Mouse (Mus musculus) spleen, postnatal 14 days (tissue): ENCODE results near the gene Fam3c.

Source experiments
- DNase-seq, 2 experiments: peaks; one replicate each; pipeline ENCODE4 v3.0.0; 2021 to 2022; ENCODE audit warnings: low spot score in 2 of 2

Gene Fam3c

GRCm38 (mm10) chr6:22354031-22354430 lies 2.0 kb downstream of the Fam3c start:
- no peak for DNase-seq

GRCm38 (mm10) chr6:22351551-22351950 lies 4.5 kb downstream of the Fam3c start:
- no peak for DNase-seq

- DNase-seq = no peak
These were observed 5.8 kb downstream of the Fam3c start for GRCm38 (mm10) chr6:22350239-22350571.

GRCm38 (mm10) chr6:22349531-22350238 lies 6.4 kb downstream of the Fam3c start:
- DNase-seq = no peak

GRCm38 (mm10) chr6:22348975-22349374 lies 7.1 kb downstream of the Fam3c start:
- no peak for DNase-seq

- no peak for DNase-seq
These were observed 7.9 kb downstream of the Fam3c start for GRCm38 (mm10) chr6:22348130-22348529.

GRCm38 (mm10) chr6:22347132-22347902 lies 8.7 kb downstream of the Fam3c start:
- DNase-seq = no peak

GRCm38 (mm10) chr6:22344443-22344842 lies 11.6 kb downstream of the Fam3c start:
- DNase-seq = no peak

GRCm38 (mm10) chr6:22343706-22344105 lies 12.3 kb downstream of the Fam3c start:
- no peak for DNase-seq

- DNase-seq = no peak
These were observed 12.8 kb downstream of the Fam3c start for GRCm38 (mm10) chr6:22343292-22343691.

- DNase-seq = no peak
These were observed 15.3 kb downstream of the Fam3c start for GRCm38 (mm10) chr6:22340779-22341178.

GRCm38 (mm10) chr6:22339763-22340542 lies 16.1 kb downstream of the Fam3c start:
- DNase-seq = no peak

- DNase-seq = no peak
These were observed 23.5 kb downstream of the Fam3c start for GRCm38 (mm10) chr6:22332548-22332947.

GRCm38 (mm10) chr6:22330169-22330960 lies 25.7 kb downstream of the Fam3c start:
- DNase-seq = no peak

GRCm38 (mm10) chr6:22327931-22328330 lies 28.1 kb downstream of the Fam3c start:
- no peak for DNase-seq

- no peak for DNase-seq
These were observed 29.0 kb downstream of the Fam3c start for GRCm38 (mm10) chr6:22327091-22327490.

- DNase-seq = no peak
These were observed 29.8 kb downstream of the Fam3c start for GRCm38 (mm10) chr6:22326289-22326688.

GRCm38 (mm10) chr6:22325364-22326072 lies 30.5 kb downstream of the Fam3c start:
- peak; percentile 41 to 65 for DNase-seq

GRCm38 (mm10) chr6:22298059-22298458 lies 58.0 kb downstream of the Fam3c start:
- no peak for DNase-seq

- no peak for DNase-seq
These were observed 59.0 kb downstream of the Fam3c start for GRCm38 (mm10) chr6:22297028-22297427.

- no peak for DNase-seq
These were observed 62.1 kb downstream of the Fam3c start for GRCm38 (mm10) chr6:22293922-22294321.
